Mouse (Mus musculus): ENCODE measurements at regions not wholly inside any gene's neighbourhood (a gene's known extent, or its start where the extent isn't known, plus 50 kb on each side); places are given as distances from the start of the nearest gene placed in this dataset.

DNA sequence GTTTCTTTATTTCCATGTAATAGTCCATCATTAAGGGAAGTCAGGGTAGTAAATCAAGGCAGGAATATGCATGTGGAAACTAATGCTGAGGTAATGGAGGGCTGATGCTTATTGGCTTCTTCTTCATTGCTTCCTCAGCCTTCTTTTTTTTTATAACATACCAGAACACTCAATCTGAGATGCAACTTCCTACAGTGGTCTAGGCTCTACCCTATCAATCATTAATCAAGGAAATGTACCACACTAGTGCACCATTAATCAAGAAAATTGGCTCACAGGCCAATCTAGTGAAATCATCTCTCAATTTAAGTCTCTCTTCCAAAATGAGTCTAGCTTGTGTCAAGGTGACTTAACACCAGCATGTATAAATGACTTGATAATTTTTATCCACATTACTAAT lies 263.2 kb upstream of the Meox2 start:
- TF ChIP-seq CTCF (IDR thresholded peaks at IDR 0.05; ENCODE audit: insufficient read depth, low read length) = no peak
- TF ChIP-seq POLR2A (IDR thresholded peaks at IDR 0.05; ENCODE audit: borderline replicate concordance, extremely low read depth, low read depth, low read length) = no peak

All from lung, adult 2 months (tissue).